Mouse (Mus musculus): ENCODE measurements around the gene 1700034J05Rik. TPM values are rescaled to one million over a fixed set of nuclear protein-coding genes. Genes with fewer than 3 reads are reported as not detected.
A peak's percentile ranks its signal among the peaks of the same experiment; 100 is the strongest.

The 1700034J05Rik gene
- polyA plus RNA-seq, 1 experiment from 2014 or later = not detected

GRCm38 (mm10) chr6:146984569-146984968 lies 30.3 kb upstream of the 1700034J05Rik start:
- no peak for DNase-seq (ENCODE audit: low spot score)
- WGBS = 62% methylated on average over 3 of the region's 3 CpGs

GRCm38 (mm10) chr6:146981249-146981835 lies 27.1 kb upstream of the 1700034J05Rik start:
- H3K9ac ChIP-seq (replicated peaks; ENCODE audit: low read length) = no peak overlapping the region
- 47% methylated on average over 1 of the region's 1 CpGs for WGBS
- H3K27me3 ChIP-seq (ENCODE audit: control insufficient read depth, insufficient read depth, low read length) = no peaks in the 10 kb centered on the region
- no peak overlapping the region for H3K4me2 ChIP-seq (ENCODE audit: low read depth, low read length)
- H3K9me3 ChIP-seq (replicated peaks; ENCODE audit: control insufficient read depth, low read length) = no peaks in the 10 kb centered on the region
- no peak for DNase-seq (ENCODE audit: low spot score)
- H3K27ac ChIP-seq (replicated peaks; ENCODE audit: low read depth, low read length) = no peak overlapping the region
- ATAC-seq (replicated peaks; ENCODE audit: insufficient number of reproducible peaks, low FRiP score, low TSS enrichment, low read depth) = no peak
- H3K4me3 ChIP-seq (ENCODE audit: low read depth, low read length) = no peak overlapping the region
- no peaks in the 10 kb centered on the region for H3K36me3 ChIP-seq (replicated peaks; ENCODE audit: control insufficient read depth, insufficient read depth, low read depth, low read length)
- no peaks in the 10 kb centered on the region for H3K4me1 ChIP-seq (ENCODE audit: control insufficient read depth, insufficient read depth, low read length)

More at GRCm38 (mm10) chr6:146984569-146984968, 30.3 kb upstream of the 1700034J05Rik start:
- no peak overlapping the region for H3K4me2 ChIP-seq (ENCODE audit: low read depth, low read length)
- no peak overlapping the region for H3K4me3 ChIP-seq (ENCODE audit: low read depth, low read length)
- no peaks in the 10 kb centered on the region for H3K36me3 ChIP-seq (replicated peaks; ENCODE audit: control insufficient read depth, insufficient read depth, low read depth, low read length)
- no peaks in the 10 kb centered on the region for H3K9me3 ChIP-seq (replicated peaks; ENCODE audit: control insufficient read depth, low read length)
- no peak overlapping the region for H3K9ac ChIP-seq (replicated peaks; ENCODE audit: low read length)
- ATAC-seq (replicated peaks; ENCODE audit: insufficient number of reproducible peaks, low FRiP score, low TSS enrichment, low read depth) = no peak
- H3K27me3 ChIP-seq (ENCODE audit: control insufficient read depth, insufficient read depth, low read length) = no peaks in the 10 kb centered on the region
- no peaks in the 10 kb centered on the region for H3K4me1 ChIP-seq (ENCODE audit: control insufficient read depth, insufficient read depth, low read length)
- H3K27ac ChIP-seq (replicated peaks; ENCODE audit: low read depth, low read length) = no peak overlapping the region

GRCm38 (mm10) chr6:146979953-146980352 lies 25.7 kb upstream of the 1700034J05Rik start:
- H3K4me1 ChIP-seq (ENCODE audit: control insufficient read depth, insufficient read depth, low read length) = no peaks in the 10 kb centered on the region
- no peaks in the 10 kb centered on the region for H3K27me3 ChIP-seq (ENCODE audit: control insufficient read depth, insufficient read depth, low read length)
- WGBS = 37% methylated on average over 3 of the region's 3 CpGs
- H3K9me3 ChIP-seq (replicated peaks; ENCODE audit: control insufficient read depth, low read length) = no peaks in the 10 kb centered on the region
- no peak overlapping the region for H3K4me2 ChIP-seq (ENCODE audit: low read depth, low read length)
- H3K4me3 ChIP-seq (ENCODE audit: low read depth, low read length) = no peak overlapping the region
- ATAC-seq (replicated peaks; ENCODE audit: insufficient number of reproducible peaks, low FRiP score, low TSS enrichment, low read depth) = no peak
- no peak overlapping the region for H3K9ac ChIP-seq (replicated peaks; ENCODE audit: low read length)
- no peak for DNase-seq (ENCODE audit: low spot score)
- H3K36me3 ChIP-seq (replicated peaks; ENCODE audit: control insufficient read depth, insufficient read depth, low read depth, low read length) = no peaks in the 10 kb centered on the region
- no peak overlapping the region for H3K27ac ChIP-seq (replicated peaks; ENCODE audit: low read depth, low read length)

GRCm38 (mm10) chr6:146979115-146979744 lies 25.0 kb upstream of the 1700034J05Rik start:
- no peak for ATAC-seq (replicated peaks; ENCODE audit: insufficient number of reproducible peaks, low FRiP score, low TSS enrichment, low read depth)
- no peak overlapping the region for H3K27ac ChIP-seq (replicated peaks; ENCODE audit: low read depth, low read length)
- 35% methylated on average over 1 of the region's 1 CpGs for WGBS

GRCm38 (mm10) chr6:146978691-146979114 lies 24.5 kb upstream of the 1700034J05Rik start:
- H3K4me1 ChIP-seq (ENCODE audit: control insufficient read depth, insufficient read depth, low read length) = no peaks in the 10 kb centered on the region
- ATAC-seq (replicated peaks; ENCODE audit: insufficient number of reproducible peaks, low FRiP score, low TSS enrichment, low read depth) (no peak), DNase-seq (ENCODE audit: low spot score) (peak; percentile 45)
- no peaks in the 10 kb centered on the region for H3K27me3 ChIP-seq (ENCODE audit: control insufficient read depth, insufficient read depth, low read length)
- H3K9ac ChIP-seq (replicated peaks; ENCODE audit: low read length) = no peak overlapping the region
- H3K4me3 ChIP-seq (ENCODE audit: low read depth, low read length) = no peak overlapping the region
- no peaks in the 10 kb centered on the region for H3K36me3 ChIP-seq (replicated peaks; ENCODE audit: control insufficient read depth, insufficient read depth, low read depth, low read length)
- H3K4me2 ChIP-seq (ENCODE audit: low read depth, low read length) = no peak overlapping the region
- H3K27ac ChIP-seq (replicated peaks; ENCODE audit: low read depth, low read length) = no peak overlapping the region
- WGBS = 62% methylated on average over 5 of the region's 5 CpGs
- H3K9me3 ChIP-seq (replicated peaks; ENCODE audit: control insufficient read depth, low read length) = no peaks in the 10 kb centered on the region

More at GRCm38 (mm10) chr6:146979115-146979744, 25.0 kb upstream of the 1700034J05Rik start:
- Histone ChIP-seq H3K9me3 (replicated peaks; ENCODE audit: control insufficient read depth, low read length) (no peaks in the 10 kb centered on the region), H3K4me1 (ENCODE audit: control insufficient read depth, insufficient read depth, low read length) (no peaks in the 10 kb centered on the region), H3K4me3 (ENCODE audit: low read depth, low read length) (no peak overlapping the region), H3K4me2 (ENCODE audit: low read depth, low read length) (no peak overlapping the region), H3K9ac (replicated peaks; ENCODE audit: low read length) (no peak overlapping the region), H3K36me3 (replicated peaks; ENCODE audit: control insufficient read depth, insufficient read depth, low read depth, low read length) (no peaks in the 10 kb centered on the region), H3K27me3 (ENCODE audit: control insufficient read depth, insufficient read depth, low read length) (no peaks in the 10 kb centered on the region)
- DNase-seq (ENCODE audit: low spot score) = no peak

GRCm38 (mm10) chr6:146976446-146976845 lies 22.2 kb upstream of the 1700034J05Rik start:
- H3K4me3 ChIP-seq (ENCODE audit: low read depth, low read length) = no peak overlapping the region
- H3K4me1 ChIP-seq (ENCODE audit: control insufficient read depth, insufficient read depth, low read length) = no peaks in the 10 kb centered on the region
- no peak overlapping the region for H3K4me2 ChIP-seq (ENCODE audit: low read depth, low read length)
- ATAC-seq (replicated peaks; ENCODE audit: insufficient number of reproducible peaks, low FRiP score, low TSS enrichment, low read depth) (no peak), DNase-seq (ENCODE audit: low spot score) (no peak)
- H3K27me3 ChIP-seq (ENCODE audit: control insufficient read depth, insufficient read depth, low read length) = no peaks in the 10 kb centered on the region
- WGBS = 79% methylated on average over 8 of the region's 8 CpGs
- H3K36me3 ChIP-seq (replicated peaks; ENCODE audit: control insufficient read depth, insufficient read depth, low read depth, low read length) = no peaks in the 10 kb centered on the region
- no peaks in the 10 kb centered on the region for H3K9me3 ChIP-seq (replicated peaks; ENCODE audit: control insufficient read depth, low read length)
- no peak overlapping the region for H3K27ac ChIP-seq (replicated peaks; ENCODE audit: low read depth, low read length)
- H3K9ac ChIP-seq (replicated peaks; ENCODE audit: low read length) = no peak overlapping the region

- Histone ChIP-seq H3K27me3 (ENCODE audit: control insufficient read depth, insufficient read depth, low read length) (no peaks in the 10 kb centered on the region), H3K4me3 (ENCODE audit: low read depth, low read length) (no peak overlapping the region), H3K4me2 (ENCODE audit: low read depth, low read length) (no peak overlapping the region), H3K9me3 (replicated peaks; ENCODE audit: control insufficient read depth, low read length) (no peaks in the 10 kb centered on the region), H3K27ac (replicated peaks; ENCODE audit: low read depth, low read length) (no peak overlapping the region), H3K4me1 (ENCODE audit: control insufficient read depth, insufficient read depth, low read length) (no peaks in the 10 kb centered on the region), H3K36me3 (replicated peaks; ENCODE audit: control insufficient read depth, insufficient read depth, low read depth, low read length) (no peaks in the 10 kb centered on the region), H3K9ac (replicated peaks; ENCODE audit: low read length) (no peak overlapping the region)
- ATAC-seq (replicated peaks; ENCODE audit: insufficient number of reproducible peaks, low FRiP score, low TSS enrichment, low read depth) (no peak), DNase-seq (ENCODE audit: low spot score) (no peak)
These were observed 19.6 kb upstream of the 1700034J05Rik start for GRCm38 (mm10) chr6:146973830-146974229.

DNA sequence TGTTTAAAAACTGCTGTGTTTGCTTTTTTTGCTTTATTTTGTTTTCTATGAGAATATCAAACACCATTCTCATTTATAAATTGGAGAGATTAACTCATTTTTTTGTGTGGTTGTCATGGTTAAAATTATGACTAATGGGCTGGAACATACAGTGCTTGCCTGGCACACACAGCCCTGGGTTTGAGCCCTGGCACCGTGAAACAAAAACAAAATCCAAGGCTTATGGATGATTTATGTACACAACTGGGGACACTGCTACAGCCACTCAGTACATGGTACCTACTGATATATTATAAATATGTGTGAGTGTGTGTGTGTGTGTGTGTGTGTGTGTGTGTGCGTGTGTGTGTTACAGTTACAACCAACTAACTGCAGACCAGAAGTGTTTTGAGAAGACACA lies 19.2 kb upstream of the 1700034J05Rik start:
- no peak for ATAC-seq (replicated peaks; ENCODE audit: insufficient number of reproducible peaks, low FRiP score, low TSS enrichment, low read depth)
- Histone ChIP-seq H3K27me3 (ENCODE audit: control insufficient read depth, insufficient read depth, low read length) (no peaks in the 10 kb centered on the region), H3K27ac (replicated peaks; ENCODE audit: low read depth, low read length) (no peak overlapping the region), H3K4me1 (ENCODE audit: control insufficient read depth, insufficient read depth, low read length) (no peaks in the 10 kb centered on the region), H3K4me3 (ENCODE audit: low read depth, low read length) (no peak overlapping the region), H3K9me3 (replicated peaks; ENCODE audit: control insufficient read depth, low read length) (no peaks in the 10 kb centered on the region), H3K9ac (replicated peaks; ENCODE audit: low read length) (no peak overlapping the region), H3K4me2 (ENCODE audit: low read depth, low read length) (no peak overlapping the region), H3K36me3 (replicated peaks; ENCODE audit: control insufficient read depth, insufficient read depth, low read depth, low read length) (no peaks in the 10 kb centered on the region)
- DNase-seq (ENCODE audit: low spot score) = no peak
- WGBS = 64% methylated on average over 2 of the region's 2 CpGs

Data from embryonic facial prominence, embryonic 11.5 days (tissue).